Comparison of ENCODE assay signal across 23 mouse cellular contexts in genomic region chr8:87636226-87636742, GRCm38 (mm10).
DNase-seq lines count a peak whose midpoint lies in the region; ATAC-seq lines count a peak whose summit lies in the region.
"Had no signal": no experiment of that assay in that cellular context is flagged by ENCODE, and none has a peak within 500 bp of the region (broad histone marks: within the 10 kb centered on the region; RNA-seq: fewer than 3 reads in every experiment).

No protein-coding gene starts in this region.

- no peaks in the 10 kb centered on the region for H3K27me3 ChIP-seq in kidney, embryonic 15.5 days
- H3K27me3 ChIP-seq in heart, embryonic 11.5 days (ENCODE audit: control insufficient read depth, insufficient read depth, low read length) = no peaks in the 10 kb centered on the region
- H3K27me3 ChIP-seq: embryonic facial prominence, embryonic 12.5 days; embryonic facial prominence, embryonic 15.5 days had no signal

- peaks cover 10% of the 10 kb centered on the region; the same call in 1 of the 2 replicates for H3K4me1 ChIP-seq in kidney, embryonic 15.5 days
- H3K4me1 ChIP-seq in heart, embryonic 11.5 days (ENCODE audit: control insufficient read depth, insufficient read depth, low read length) = 0 out of 2 replicates have a peak, but pooled peaks cover 6% of the 10 kb centered on the region
- H3K4me1 ChIP-seq: embryonic facial prominence, embryonic 12.5 days had no signal

- WGBS in kidney, embryonic 15.5 days = 60% methylated on average over 11 of the region's 11 CpGs
- 70% methylated on average over 11 of the region's 11 CpGs for WGBS in heart, embryonic 11.5 days (ENCODE audit: insufficient replicate concordance)

- no peaks in the 10 kb centered on the region for H3K9me3 ChIP-seq in kidney, embryonic 15.5 days (replicated peaks)
- H3K9me3 ChIP-seq in heart, embryonic 11.5 days (replicated peaks; ENCODE audit: control insufficient read depth, low read length) = no peaks in the 10 kb centered on the region
- H3K9me3 ChIP-seq: embryonic facial prominence, embryonic 12.5 days; embryonic facial prominence, embryonic 15.5 days; heart, embryonic 13.5 days had no signal

- no peak for DNase-seq in kidney, adult 11 months
- peak; percentile 25 for DNase-seq in kidney, postnatal 10 days
- peak; percentile 7 to 17 for DNase-seq in kidney, postnatal 36 days
- no peak for DNase-seq in lung, postnatal 36 days
- DNase-seq: adrenal gland, adult 2 months; adrenal gland, postnatal 14 days; cerebellum, adult 11 months; cerebellum, adult 2 months; cerebellum, adult 9-11 months; cerebellum, postnatal 25 days; forebrain, postnatal 0 days; gastrocnemius, postnatal 25 days; heart, adult 18-20 months; heart, postnatal 14 days; heart, postnatal 4 days had no signal

- no peak overlapping the region for H3K4me3 ChIP-seq in kidney, embryonic 15.5 days (replicated peaks)
- no peak overlapping the region for H3K4me3 ChIP-seq in heart, embryonic 11.5 days (ENCODE audit: low read depth, low read length)
- H3K4me3 ChIP-seq: embryonic facial prominence, embryonic 12.5 days; embryonic facial prominence, embryonic 15.5 days; heart, embryonic 13.5 days had no signal

- peak overlapping the region; percentile 30 for H3K4me2 ChIP-seq in kidney, embryonic 15.5 days
- no peak overlapping the region for H3K4me2 ChIP-seq in heart, embryonic 11.5 days
- H3K4me2 ChIP-seq: embryonic facial prominence, embryonic 12.5 days; embryonic facial prominence, embryonic 15.5 days; heart, embryonic 13.5 days; hindbrain, embryonic 14.5 days had no signal

- no peak overlapping the region for H3K9ac ChIP-seq in kidney, embryonic 15.5 days
- H3K9ac ChIP-seq in heart, embryonic 11.5 days (ENCODE audit: low read depth, low read length) = no peak overlapping the region
- H3K9ac ChIP-seq: embryonic facial prominence, embryonic 12.5 days; embryonic facial prominence, embryonic 15.5 days; forebrain, postnatal 0 days; heart, embryonic 13.5 days; hindbrain, embryonic 14.5 days had no signal

- no peaks in the 10 kb centered on the region for H3K36me3 ChIP-seq in kidney, embryonic 15.5 days
- no peaks in the 10 kb centered on the region for H3K36me3 ChIP-seq in heart, embryonic 11.5 days (ENCODE audit: control insufficient read depth, insufficient read depth, low read length)
- H3K36me3 ChIP-seq: embryonic facial prominence, embryonic 12.5 days; embryonic facial prominence, embryonic 15.5 days; heart, embryonic 13.5 days had no signal

- ATAC-seq in kidney, embryonic 15.5 days (replicated peaks; ENCODE audit: low FRiP score) = 0 out of 2 replicates have a peak, but pooled peaks have one; percentile 53
- ATAC-seq in heart, embryonic 11.5 days (replicated peaks; ENCODE audit: insufficient number of reproducible peaks, low FRiP score, low TSS enrichment) = no peak
- ATAC-seq: CD4-positive, CD25-positive, alpha-beta regulatory T cell, adult 4 months; forebrain, embryonic 14.5 days; forebrain, postnatal 0 days had no signal

- H3K27ac ChIP-seq in kidney, embryonic 15.5 days = peak overlapping the region; percentile 73
- H3K27ac ChIP-seq in heart, embryonic 11.5 days (ENCODE audit: low read depth, low read length) = no peak overlapping the region
- H3K27ac ChIP-seq: embryonic facial prominence, embryonic 12.5 days; embryonic facial prominence, embryonic 15.5 days; heart, embryonic 13.5 days; hindbrain, embryonic 14.5 days had no signal

Comparison
In these comparisons a context has a peak if more than half of its experiments do, and no peak if none do; other contexts are left out.
1. DNase-seq: peak in kidney, postnatal 10 days (single experiment) and kidney, postnatal 36 days (2 of 2); none in kidney, adult 11 months (single experiment) and lung, postnatal 36 days (single experiment).